Mouse (Mus musculus) hindlimb bud, embryonic 11.5 days (tissue): ENCODE data around the gene Klk1b8.
"Not testable (repeated sequence)": the region's sequence is repeated elsewhere in the genome, so short reads cannot be mapped to it uniquely, and the experiment has no call there.

Source experiments
- DNase-seq: peaks from one replicate; pipeline ENCODE4 v3.0.0-alpha.2; 2012; ENCODE audit warnings: low read depth, low spot score; ENCODE audit errors: extremely low spot score

Klk1b8 gene

DNA sequence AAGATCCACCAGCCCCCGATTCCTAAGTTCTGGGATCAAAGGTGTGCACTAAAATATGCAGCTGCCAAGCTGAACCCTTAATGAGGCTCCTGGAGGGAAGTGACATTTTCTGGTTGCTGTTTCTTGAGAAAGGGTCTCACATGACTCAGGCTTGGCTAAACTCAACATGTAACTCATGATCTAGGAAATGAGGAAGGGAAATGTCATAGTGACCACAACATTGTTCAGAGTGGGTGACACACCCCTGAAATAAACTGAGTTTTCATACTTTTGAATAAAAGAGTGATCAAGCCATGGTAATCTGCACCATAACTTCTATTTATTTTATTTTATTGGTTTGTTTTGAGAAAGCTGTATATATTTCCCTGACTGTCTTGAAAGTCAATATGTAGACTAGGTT lies 44.4 kb downstream of the Klk1b8 start:
- not testable (repeated sequence) for DNase-seq

GRCm38 (mm10) chr7:43995577-43995976 lies 45.1 kb downstream of the Klk1b8 start, which contains the start of gene Klk1b11:
Gene Klk1b11 (plus strand): TSS chr7:43995877.
- DNase-seq: not testable (repeated sequence)
